Mouse (Mus musculus): ENCODE measurements around the gene Nfatc2.

DNA sequence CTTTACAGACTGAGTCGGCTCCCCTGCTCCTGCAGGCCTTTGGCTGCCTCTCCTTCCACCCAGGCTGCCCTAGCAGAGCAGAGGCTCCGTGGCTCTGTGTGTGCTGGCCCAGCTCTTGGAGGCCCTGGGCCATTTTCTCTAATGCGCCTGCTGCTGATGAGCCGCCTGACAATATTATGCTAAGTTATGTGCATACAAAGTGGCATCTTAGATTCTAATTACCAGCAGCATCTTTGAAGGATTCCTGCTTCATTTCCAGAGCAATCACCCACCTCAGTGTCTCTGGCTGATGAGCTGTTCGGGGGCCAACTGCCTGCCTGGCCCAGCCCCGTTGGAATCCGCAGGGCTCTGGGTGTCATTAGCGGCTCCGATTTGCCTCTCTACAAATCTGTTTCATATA lies 24.9 kb upstream of the Nfatc2 start:
- no peak for TF ChIP-seq POLR2A (IDR thresholded peaks at IDR 0.05; ENCODE audit: borderline replicate concordance, low read depth, low read length)
- no peak for TF ChIP-seq CTCF (IDR thresholded peaks at IDR 0.05; ENCODE audit: low read depth, low read length)
